Mouse (Mus musculus) CH12.LX (cell line): ENCODE measurements around the gene Kcnn1. TPM values are rescaled to one million over a fixed set of nuclear protein-coding genes. Genes with fewer than 3 reads are reported as not detected.

Experiments used
- DNase-seq: peaks from one replicate; pipeline ENCODE4 v3.0.0-alpha.2; 2013; ENCODE audit errors: extremely low read depth
- H3K27ac ChIP-seq: 2 replicates; pipeline ENCODE4 v1.5.1; 2012; ENCODE audit warnings: low read depth, mild to moderate bottlenecking, control low read depth, moderate library complexity; ENCODE audit not compliant: insufficient read depth
- H3K27me3 ChIP-seq: replicated peaks from 2 replicates; pipeline ENCODE3; 2012; ENCODE audit warnings: inconsistent platforms
- H3K36me3 ChIP-seq, 2 experiments: replicated peaks in 1 of 2; 2 replicates each; pipeline versions ENCODE3 to v1.6.1; 2012; ENCODE audit warnings: inconsistent platforms in 1 of 2, low read length in 1 of 2, mild to moderate bottlenecking in 1 of 2, mixed read lengths in 1 of 2, moderate library complexity in 1 of 2; ENCODE audit not compliant: control insufficient read depth in 1 of 2, insufficient read depth in 1 of 2
- H3K4me1 ChIP-seq, 2 experiments: 2 replicates each; pipeline ENCODE4 v1.6.1; 2012; ENCODE audit warnings: inconsistent platforms in 1 of 2, moderate library complexity in 1 of 2; ENCODE audit not compliant: insufficient read depth in 2 of 2, control insufficient read depth in 1 of 2
- H3K4me2 ChIP-seq: 2 replicates; pipeline ENCODE4 v1.6.1; 2012; ENCODE audit warnings: low read depth, mild to moderate bottlenecking, control low read depth; ENCODE audit not compliant: poor library complexity, insufficient read depth, severe bottlenecking
- H3K4me3 ChIP-seq, 3 experiments: fragments of 150-350 bp in 1 of 3; sonication (generic) in 1 of 3; replicated peaks in 1 of 3; 2 replicates each; pipeline versions ENCODE3 to v1.5.1; 2011 to 2012; ENCODE audit warnings: low read depth in 2 of 3, low read length in 2 of 3, mild to moderate bottlenecking in 2 of 3, moderate library complexity in 2 of 3, control low read depth in 1 of 3, improper control_type of control experiment in 1 of 3, inconsistent platforms in 1 of 3, mixed read lengths in 1 of 3; ENCODE audit not compliant: poor library complexity in 1 of 3
- H3K79me2 ChIP-seq: replicated peaks from 2 replicates; pipeline ENCODE4 v1.6.1; 2012; ENCODE audit warnings: mild to moderate bottlenecking, moderate library complexity; ENCODE audit not compliant: control insufficient read depth, poor library complexity, insufficient read depth, severe bottlenecking; ENCODE audit errors: extremely low read depth
- H3K9ac ChIP-seq: 2 replicates; pipeline ENCODE4 v1.6.1; 2012; ENCODE audit warnings: low read depth, mild to moderate bottlenecking, control low read depth, moderate library complexity; ENCODE audit not compliant: insufficient read depth
- H3K9me3 ChIP-seq: replicated peaks from 2 replicates; pipeline ENCODE3; 2012; ENCODE audit warnings: low read length, inconsistent platforms, mixed read lengths
- CHD1 ChIP-seq: IDR thresholded peaks from 2 replicates; pipeline ENCODE4 v1.6.1; 2012; ENCODE audit warnings: low read depth, low read length, improper control_type of control experiment, inconsistent platforms
- ELF1 ChIP-seq: IDR thresholded peaks from 2 replicates; pipeline ENCODE4 v1.6.1; 2014; ENCODE audit warnings: low read depth, mild to moderate bottlenecking, inconsistent platforms, low read length, improper control_type of control experiment
- ETS1 ChIP-seq: conservative IDR thresholded peaks from 2 replicates; pipeline ENCODE4 v1.6.1; 2012; ENCODE audit warnings: low read depth, mild to moderate bottlenecking, inconsistent platforms, low read length, improper control_type of control experiment, moderate library complexity
- GABPA ChIP-seq: IDR thresholded peaks from 2 replicates; pipeline ENCODE4 v1.6.1; 2012; ENCODE audit warnings: low read depth, low read length, improper control_type of control experiment, inconsistent platforms; ENCODE audit not compliant: insufficient replicate concordance
- HCFC1 ChIP-seq: IDR thresholded peaks from 2 replicates; pipeline ENCODE4 v1.6.1; 2012; ENCODE audit warnings: low read depth, mild to moderate bottlenecking, inconsistent platforms, low read length, improper control_type of control experiment
- IRF4 ChIP-seq: IDR thresholded peaks from 2 replicates; pipeline ENCODE4 v1.6.1; 2014; ENCODE audit warnings: low read depth, mild to moderate bottlenecking, inconsistent platforms, low read length, improper control_type of control experiment
- JUN ChIP-seq: IDR thresholded peaks from 2 replicates; pipeline ENCODE4 v1.6.1; 2011; ENCODE audit warnings: low read depth, mild to moderate bottlenecking, low read length, improper control_type of control experiment, moderate library complexity; ENCODE audit not compliant: insufficient read depth
- JUND ChIP-seq: conservative IDR thresholded peaks from 2 replicates; pipeline ENCODE4 v1.6.1; 2011; ENCODE audit warnings: low read depth, low read length, improper control_type of control experiment
- MAX ChIP-seq: IDR thresholded peaks from 2 replicates; pipeline ENCODE4 v1.6.1; 2011; ENCODE audit warnings: low read length, improper control_type of control experiment
- NELFE ChIP-seq: IDR thresholded peaks from 2 replicates; pipeline ENCODE4 v1.6.1; 2011; ENCODE audit warnings: low read depth, low read length, improper control_type of control experiment
- NRF1 ChIP-seq: IDR thresholded peaks from 2 replicates; pipeline ENCODE4 v1.6.1; 2014; ENCODE audit warnings: low read depth, mild to moderate bottlenecking, inconsistent platforms, low read length, improper control_type of control experiment, moderate library complexity
- POLR2A ChIP-seq: IDR thresholded peaks from 2 replicates; pipeline ENCODE4 v1.6.1; 2011; ENCODE audit warnings: low read depth, mild to moderate bottlenecking, improper control_type of control experiment, low read length
- SIN3A ChIP-seq: IDR thresholded peaks from 2 replicates; pipeline ENCODE4 v1.6.1; 2012; ENCODE audit warnings: low read length, improper control_type of control experiment, inconsistent platforms
- TBP ChIP-seq: conservative IDR thresholded peaks from 2 replicates; pipeline ENCODE4 v1.6.1; 2011; ENCODE audit warnings: low read depth, low read length, improper control_type of control experiment
- TCF12 ChIP-seq: IDR thresholded peaks from 2 replicates; pipeline ENCODE4 v1.6.1; 2014; ENCODE audit warnings: low read depth, mild to moderate bottlenecking, inconsistent platforms, low read length, improper control_type of control experiment
- UBTF ChIP-seq: IDR thresholded peaks from 2 replicates; pipeline ENCODE4 v1.6.1; 2012; ENCODE audit warnings: low read depth, mild to moderate bottlenecking, inconsistent platforms, low read length, improper control_type of control experiment, moderate library complexity
- USF2 ChIP-seq: conservative IDR thresholded peaks from 2 replicates; pipeline ENCODE4 v1.6.1; 2011; ENCODE audit warnings: low read depth, low read length, improper control_type of control experiment
- ZKSCAN1 ChIP-seq: IDR thresholded peaks from 2 replicates; pipeline ENCODE4 v1.6.1; 2012; ENCODE audit warnings: low read depth, inconsistent platforms, low read length, improper control_type of control experiment, borderline replicate concordance
- dilution Hi-C: fragments of 300-500 bp; cut with MboI; formaldehyde crosslinking; loops from 2 replicates; pipeline ENCODE4 v1.14.3; 2020; ENCODE audit warnings: low sequenced_read_pairs; ENCODE audit not compliant: extremely low pct_unique_long_range_greater_than_20kb, extremely low pct_ligation_motif_present
- in situ Hi-C: fragments of 300-500 bp; cut with MboI; formaldehyde crosslinking; loops from 3 replicates; pipeline ENCODE4 v1.14.3; 2019; ENCODE audit warnings: low sequenced_read_pairs, low pct_ligation_motif_present, low pct_unique_long_range_greater_than_20kb, mixed read lengths
- polyA plus RNA-seq: library from polyadenylated mRNA; unstranded; fragments of >175 nt; gene quantifications from 2 replicates; pipeline ENCODE4 v1.2.1, GENCODE M21; 2012; ENCODE audit warnings: low read depth; ENCODE audit not compliant: insufficient read length
- total RNA-seq, 2 experiments: library from RNA; depleted of rRNA; stranded (reverse); fragments of 300-350 nt in 1 of 2; fragments of >200 nt in 1 of 2; gene quantifications; 2 replicates each; pipeline ENCODE4 v1.2.3; 2012 to 2014

Gene Kcnn1
- total and polyA plus RNA-seq, 3 experiments: 0.21 TPM; not detected in 2

GRCm38 (mm10) chr8:70816679-70817078, 46.4 kb downstream of the Kcnn1 start:
- Histone ChIP-seq H3K4me3 (no peak overlapping the region), H3K4me2 (no peak overlapping the region), H3K9ac (no peak overlapping the region), H3K4me1 (no peaks in the 10 kb centered on the region), H3K79me2 (no peaks in the 10 kb centered on the region), H3K9me3 (no peaks in the 10 kb centered on the region), H3K27ac (no peak overlapping the region), H3K27me3 (no peaks in the 10 kb centered on the region), H3K36me3 (peaks cover 69 to 85% of the 10 kb centered on the region in 2 experiments)
- in situ Hi-C loops: no loop called here
- TF ChIP-seq CHD1 (no peak), ETS1 (no peak), TBP (no peak), UBTF (no peak), ZKSCAN1 (no peak)
- no peak for DNase-seq
- dilution Hi-C loops: no loop called here

GRCm38 (mm10) chr8:70812885-70813284, 50.2 kb downstream of the Kcnn1 start:
- TF ChIP-seq TCF12 (no peak), NRF1 (no peak), GABPA (no peak), IRF4 (no peak), HCFC1 (no peak), POLR2A (no peak), JUN (no peak), SIN3A (no peak), NELFE (no peak), JUND (no peak), MAX (no peak), ELF1 (no peak), USF2 (no peak), UBTF (no peak)
- Histone ChIP-seq H3K36me3 (peaks cover 55 to 68% of the 10 kb centered on the region in 2 experiments), H3K9ac (no peak overlapping the region), H3K27ac (no peak overlapping the region), H3K27me3 (no peaks in the 10 kb centered on the region), H3K79me2 (peaks cover 7% of the 10 kb centered on the region; the same call in 1 of the 2 replicates), H3K9me3 (no peaks in the 10 kb centered on the region), H3K4me3 (no peak overlapping the region), H3K4me2 (no peak overlapping the region), H3K4me1 (peaks cover 10 to 27% of the 10 kb centered on the region in 2 experiments)
- in situ Hi-C loops (no loop called here), dilution Hi-C loops (no loop called here)
- DNase-seq: no peak
